Mouse (Mus musculus): ENCODE measurements at regions not wholly inside any gene's neighbourhood (a gene's known extent, or its start where the extent isn't known, plus 50 kb on each side); places are given as distances from the start of the nearest gene placed in this dataset.

GRCm38 (mm10) chr3:18695113-18695792 lies 747.0 kb downstream of the Cypt12 start:
- ATAC-seq (replicated peaks): peak; percentile 90
- WGBS: 69% methylated on average over 4 of the region's 4 CpGs
- no peak overlapping the region for H3K27ac ChIP-seq

GRCm38 (mm10) chr3:18696981-18697660 lies 748.9 kb downstream of the Cypt12 start:
- no peak overlapping the region for H3K9ac ChIP-seq
- 88% methylated on average over 2 of the region's 2 CpGs for WGBS
- H3K4me1 ChIP-seq: peaks cover 5% of the 10 kb centered on the region; the same call in 1 of the 2 replicates

More at GRCm38 (mm10) chr3:18695113-18695792, 747.0 kb downstream of the Cypt12 start:
- Histone ChIP-seq H3K27me3 (replicated peaks) (no peaks in the 10 kb centered on the region), H3K4me1 (peaks cover 5% of the 10 kb centered on the region; the same call in 1 of the 2 replicates), H3K4me3 (no peak overlapping the region), H3K9me3 (no peaks in the 10 kb centered on the region), H3K4me2 (no peak overlapping the region), H3K9ac (no peak overlapping the region), H3K36me3 (replicated peaks) (no peaks in the 10 kb centered on the region)

GRCm38 (mm10) chr3:18698106-18698505 lies 749.9 kb downstream of the Cypt12 start:
- no peak overlapping the region for H3K27ac ChIP-seq

More at GRCm38 (mm10) chr3:18696981-18697660, 748.9 kb downstream of the Cypt12 start:
- Histone ChIP-seq H3K9me3 (no peaks in the 10 kb centered on the region), H3K4me2 (no peak overlapping the region), H3K27ac (no peak overlapping the region), H3K4me3 (no peak overlapping the region), H3K36me3 (replicated peaks) (no peaks in the 10 kb centered on the region), H3K27me3 (replicated peaks) (no peaks in the 10 kb centered on the region)
- no peak for ATAC-seq (replicated peaks)

GRCm38 (mm10) chr3:18705165-18705564 lies 757.0 kb downstream of the Cypt12 start:
- Histone ChIP-seq H3K36me3 (replicated peaks) (no peaks in the 10 kb centered on the region), H3K4me3 (no peak overlapping the region), H3K4me2 (no peak overlapping the region), H3K4me1 (no peaks in the 10 kb centered on the region), H3K27me3 (replicated peaks) (no peaks in the 10 kb centered on the region), H3K9ac (no peak overlapping the region), H3K27ac (no peak overlapping the region), H3K9me3 (no peaks in the 10 kb centered on the region)
- 75% methylated on average over 6 of the region's 6 CpGs for WGBS
- ATAC-seq (replicated peaks): no peak

More at GRCm38 (mm10) chr3:18698106-18698505, 749.9 kb downstream of the Cypt12 start:
- no peaks in the 10 kb centered on the region for H3K9me3 ChIP-seq
- H3K9ac ChIP-seq: no peak overlapping the region
- no peak for ATAC-seq (replicated peaks)
- H3K27me3 ChIP-seq (replicated peaks): no peaks in the 10 kb centered on the region
- no peak overlapping the region for H3K4me3 ChIP-seq
- no peaks in the 10 kb centered on the region for H3K36me3 ChIP-seq (replicated peaks)
- H3K4me1 ChIP-seq: peaks cover 5% of the 10 kb centered on the region; the same call in 1 of the 2 replicates
- no peak overlapping the region for H3K4me2 ChIP-seq

- H3K9me3 ChIP-seq: no peaks in the 10 kb centered on the region
- no peaks in the 10 kb centered on the region for H3K4me1 ChIP-seq
- ATAC-seq (replicated peaks): no peak
Observed at GRCm38 (mm10) chr3:18705756-18706155, 757.5 kb downstream of the Cypt12 start.

GRCm38 (mm10) chr3:18706356-18706755 lies 758.1 kb downstream of the Cypt12 start:
- ATAC-seq (replicated peaks): no peak
- no peak overlapping the region for H3K27ac ChIP-seq
- H3K4me1 ChIP-seq: no peaks in the 10 kb centered on the region
- H3K27me3 ChIP-seq (replicated peaks): no peaks in the 10 kb centered on the region
- H3K4me3 ChIP-seq: no peak overlapping the region
- H3K36me3 ChIP-seq (replicated peaks): no peaks in the 10 kb centered on the region
- H3K4me2 ChIP-seq: no peak overlapping the region
- no peak overlapping the region for H3K9ac ChIP-seq
- no peaks in the 10 kb centered on the region for H3K9me3 ChIP-seq

More at GRCm38 (mm10) chr3:18705756-18706155, 757.5 kb downstream of the Cypt12 start:
- H3K9ac ChIP-seq: no peak overlapping the region
- H3K27ac ChIP-seq: no peak overlapping the region
- WGBS: 82% methylated on average over 9 of the region's 9 CpGs
- no peak overlapping the region for H3K4me3 ChIP-seq
- H3K36me3 ChIP-seq (replicated peaks): no peaks in the 10 kb centered on the region
- H3K27me3 ChIP-seq (replicated peaks): no peaks in the 10 kb centered on the region
- H3K4me2 ChIP-seq: no peak overlapping the region

GRCm38 (mm10) chr3:18707730-18708129 lies 759.5 kb downstream of the Cypt12 start:
- H3K9me3 ChIP-seq: no peaks in the 10 kb centered on the region
- no peaks in the 10 kb centered on the region for H3K36me3 ChIP-seq (replicated peaks)
- H3K27ac ChIP-seq: no peak overlapping the region
- no peak overlapping the region for H3K9ac ChIP-seq
- H3K4me3 ChIP-seq: no peak overlapping the region
- ATAC-seq (replicated peaks): no peak
- H3K4me2 ChIP-seq: no peak overlapping the region
- no peaks in the 10 kb centered on the region for H3K4me1 ChIP-seq
- no peaks in the 10 kb centered on the region for H3K27me3 ChIP-seq (replicated peaks)
- WGBS: 91% methylated on average over 3 of the region's 3 CpGs

GRCm38 (mm10) chr3:18711661-18712060 lies 763.5 kb downstream of the Cypt12 start:
- Histone ChIP-seq H3K4me3 (no peak overlapping the region), H3K36me3 (replicated peaks) (no peaks in the 10 kb centered on the region), H3K4me2 (no peak overlapping the region), H3K27me3 (replicated peaks) (no peaks in the 10 kb centered on the region), H3K4me1 (no peaks in the 10 kb centered on the region), H3K27ac (no peak overlapping the region), H3K9ac (no peak overlapping the region), H3K9me3 (no peaks in the 10 kb centered on the region)
- 16% methylated on average over 1 of the region's 1 CpGs for WGBS
- no peak for ATAC-seq (replicated peaks)

- 91% methylated on average over 7 of the region's 7 CpGs for WGBS
- H3K4me2 ChIP-seq: no peak overlapping the region
- ATAC-seq (replicated peaks): no peak
- H3K27me3 ChIP-seq (replicated peaks): no peaks in the 10 kb centered on the region
- no peak overlapping the region for H3K9ac ChIP-seq
- H3K4me3 ChIP-seq: no peak overlapping the region
- no peaks in the 10 kb centered on the region for H3K9me3 ChIP-seq
- no peak overlapping the region for H3K27ac ChIP-seq
- H3K4me1 ChIP-seq: no peaks in the 10 kb centered on the region
- H3K36me3 ChIP-seq (replicated peaks): no peaks in the 10 kb centered on the region
Observed at GRCm38 (mm10) chr3:18713986-18714385, 765.8 kb downstream of the Cypt12 start.

GRCm38 (mm10) chr3:18714968-18715630 lies 766.9 kb downstream of the Cypt12 start:
- 94% methylated on average over 9 of the region's 9 CpGs for WGBS
- H3K27ac ChIP-seq: no peak overlapping the region

GRCm38 (mm10) chr3:18715776-18716175 lies 767.6 kb downstream of the Cypt12 start:
- ATAC-seq (replicated peaks): 0 out of 2 replicates have a peak, but pooled peaks have one; percentile 60
- H3K4me1 ChIP-seq: no peaks in the 10 kb centered on the region
- H3K9ac ChIP-seq: no peak overlapping the region
- 75% methylated on average over 5 of the region's 5 CpGs for WGBS
- no peaks in the 10 kb centered on the region for H3K36me3 ChIP-seq (replicated peaks)
- H3K4me2 ChIP-seq: no peak overlapping the region
- no peaks in the 10 kb centered on the region for H3K9me3 ChIP-seq
- no peaks in the 10 kb centered on the region for H3K27me3 ChIP-seq (replicated peaks)
- H3K4me3 ChIP-seq: no peak overlapping the region
- H3K27ac ChIP-seq: no peak overlapping the region

More at GRCm38 (mm10) chr3:18714968-18715630, 766.9 kb downstream of the Cypt12 start:
- H3K4me2 ChIP-seq: no peak overlapping the region
- H3K9ac ChIP-seq: no peak overlapping the region
- H3K9me3 ChIP-seq: no peaks in the 10 kb centered on the region
- no peak for ATAC-seq (replicated peaks)
- H3K36me3 ChIP-seq (replicated peaks): no peaks in the 10 kb centered on the region
- H3K27me3 ChIP-seq (replicated peaks): no peaks in the 10 kb centered on the region
- no peaks in the 10 kb centered on the region for H3K4me1 ChIP-seq
- H3K4me3 ChIP-seq: no peak overlapping the region

GRCm38 (mm10) chr3:18725507-18725906 lies 777.3 kb downstream of the Cypt12 start:
- no peaks in the 10 kb centered on the region for H3K27me3 ChIP-seq (replicated peaks)
- H3K36me3 ChIP-seq (replicated peaks): no peaks in the 10 kb centered on the region
- H3K9ac ChIP-seq: no peak overlapping the region
- H3K9me3 ChIP-seq: no peaks in the 10 kb centered on the region
- WGBS: 100% methylated on average over 1 of the region's 1 CpGs
- H3K4me2 ChIP-seq: no peak overlapping the region
- H3K27ac ChIP-seq: no peak overlapping the region
- no peaks in the 10 kb centered on the region for H3K4me1 ChIP-seq
- no peak overlapping the region for H3K4me3 ChIP-seq
- ATAC-seq (replicated peaks): no peak

Data from midbrain, embryonic 15.5 days (tissue).